Mouse (Mus musculus) megakaryocyte-erythroid progenitor cell, adult 5-6 weeks (primary cell): ENCODE results near the gene Hsdl1. TPM values are rescaled to one million over a fixed set of nuclear protein-coding genes. Genes with fewer than 3 reads are reported as not detected.

Experiments
- ATAC-seq: replicated peaks from 2 replicates; pipeline ENCODE4 v1.8.0; 2016; ENCODE audit warnings: mild to moderate bottlenecking, inconsistent platforms; ENCODE audit not compliant: severe bottlenecking, poor library complexity, low FRiP score, low TSS enrichment
- total RNA-seq, 2 experiments: library from RNA; stranded (forward) in 1 of 2; stranded (reverse) in 1 of 2; fragments of 200-1000, 215-1000 nt in 1 of 2; fragments of >200 nt in 1 of 2; fragmentation: Nextera tagmentation in 1 of 2; gene quantifications; 2 replicates each; pipeline ENCODE4 v1.2.3; 2014 to 2017

Hsdl1 gene
- total RNA-seq (2014; fragmentation: Nextera tagmentation), result 22.6 and 32.0 TPM in 2 replicates
- total RNA-seq (2017), result 36.1 and 52.6 TPM in 2 replicates

- ATAC-seq, result peak; percentile 46
Measured at GRCm38 (mm10) chr8:119574437-119575365, at the start of gene Hsdl1, which contains the start of gene Dnaaf1. Hsdl1 (minus strand) TSS chr8:119575183. Dnaaf1 (plus strand) TSS chr8:119575235.

DNA sequence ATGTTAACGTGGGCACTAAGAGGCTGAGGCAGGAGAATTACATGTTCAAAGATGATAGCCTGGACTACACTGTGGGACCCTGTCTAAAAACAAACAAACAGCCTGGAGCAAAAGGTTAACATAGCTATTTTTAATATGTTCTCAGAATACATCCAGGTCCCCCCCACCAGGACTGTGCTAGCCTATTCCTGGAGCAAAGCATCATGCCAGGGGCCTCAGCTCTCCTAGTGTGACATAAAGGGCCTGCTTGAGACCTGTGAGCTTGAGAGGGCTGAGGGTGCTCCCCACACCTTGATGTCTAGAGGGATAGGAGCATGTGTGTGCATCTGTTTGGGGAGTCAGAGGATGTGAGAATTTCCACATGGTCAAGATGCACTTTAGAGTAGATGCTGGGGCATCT, 48.8 kb upstream of the Hsdl1 start:
- no peak for ATAC-seq

- no peak for ATAC-seq
Measured at GRCm38 (mm10) chr8:119623061-119623460, 48.1 kb upstream of the Hsdl1 start.

DNA sequence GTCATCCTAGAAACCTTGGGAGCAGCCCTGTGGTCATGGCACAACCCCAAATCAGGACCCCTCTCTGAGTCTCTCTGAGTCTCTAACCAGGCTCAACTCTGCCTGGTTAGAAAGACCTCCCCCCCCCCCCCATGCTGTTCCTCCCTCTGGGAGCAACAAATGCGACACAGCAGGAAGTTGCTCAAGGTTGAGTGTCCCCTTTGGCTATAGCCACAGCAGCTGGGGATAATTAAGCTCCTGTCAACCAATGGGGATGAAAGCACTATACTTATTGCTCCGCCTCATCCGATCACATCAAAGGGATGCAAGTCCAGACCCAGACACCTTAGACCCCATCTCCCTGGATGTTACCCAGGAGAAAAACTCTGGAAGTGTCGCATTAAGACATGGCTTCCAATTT, 47.6 kb upstream of the Hsdl1 start:
- no peak for ATAC-seq

GRCm38 (mm10) chr8:119620848-119621465, 46.0 kb upstream of the Hsdl1 start:
- no peak for ATAC-seq

DNA sequence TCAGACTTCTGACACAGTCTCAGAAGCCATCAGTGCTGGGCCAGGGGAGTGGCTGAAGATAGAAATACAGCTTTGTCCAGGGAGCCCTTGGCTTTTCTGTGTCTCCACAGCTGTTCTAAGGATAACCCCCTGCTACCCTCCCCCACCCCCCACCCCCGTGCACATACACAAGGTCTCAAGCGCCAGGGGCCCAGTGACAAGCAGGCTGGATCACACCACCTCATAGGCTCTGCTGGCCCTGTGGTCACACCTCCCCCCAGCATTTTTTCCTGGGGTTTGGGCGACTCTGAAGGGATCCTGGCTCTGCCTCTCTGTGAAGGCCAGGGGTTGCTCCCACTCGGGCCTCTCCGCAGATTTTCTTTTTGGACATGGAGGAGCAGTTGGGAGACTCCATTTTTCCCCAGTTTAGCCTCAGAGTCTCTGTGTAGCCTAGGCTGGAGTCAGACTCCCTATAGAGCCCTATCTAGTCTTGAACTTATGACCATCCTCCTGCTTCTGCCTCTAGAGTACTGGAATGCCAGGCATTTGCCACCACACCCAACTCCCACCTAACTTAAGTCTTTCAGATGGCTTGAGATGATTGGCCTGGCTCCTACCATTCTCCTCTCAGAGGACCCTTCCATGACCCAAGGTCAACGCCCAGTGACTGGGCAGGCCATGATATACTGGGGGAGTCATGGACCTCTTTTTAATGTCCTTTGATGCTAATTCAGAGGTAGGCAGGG, 45.3 kb upstream of the Hsdl1 start:
- ATAC-seq, result no peak

GRCm38 (mm10) chr8:119618887-119619286, 43.9 kb upstream of the Hsdl1 start:
- no peak for ATAC-seq

DNA sequence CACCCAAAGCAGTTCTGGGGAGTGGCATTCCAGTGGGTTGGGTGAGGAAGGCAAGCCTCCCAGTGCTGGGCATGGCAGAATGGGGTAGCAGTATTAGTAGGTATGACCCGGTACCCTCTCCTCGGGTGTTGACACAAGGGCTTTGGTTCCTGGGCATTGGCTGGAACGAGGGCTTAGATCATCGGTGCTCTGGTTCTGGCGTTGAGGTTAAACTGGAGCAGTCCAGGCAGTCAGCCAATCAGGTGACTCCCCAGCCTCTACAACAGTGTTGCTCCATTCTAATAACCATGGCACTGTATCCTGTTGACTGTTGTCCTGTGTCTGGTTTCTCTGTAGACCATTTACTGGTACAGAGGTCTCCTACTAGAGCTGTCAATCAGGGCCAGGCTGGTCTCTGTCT, 42.6 kb upstream of the Hsdl1 start:
- ATAC-seq, result no peak

DNA sequence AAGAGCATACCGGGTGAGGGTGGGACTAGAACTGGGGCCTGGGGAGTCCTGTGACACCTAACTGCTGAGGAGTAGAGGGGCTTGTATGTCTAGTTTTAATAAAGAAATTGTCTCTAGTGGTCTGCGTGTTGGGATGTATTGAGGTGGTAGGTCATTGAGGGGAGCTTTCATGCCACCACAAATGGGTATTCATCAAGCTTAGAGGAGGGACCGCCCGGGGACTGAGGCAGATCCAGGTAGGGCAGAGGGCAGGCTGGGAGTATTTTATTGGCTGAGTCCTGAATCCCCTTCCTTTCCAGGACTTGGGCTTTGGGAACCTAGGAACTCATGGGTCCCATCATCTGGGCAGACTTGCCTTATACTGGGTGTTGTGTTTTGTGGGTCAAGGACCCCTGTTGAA, 41.8 kb upstream of the Hsdl1 start:
- ATAC-seq, result no peak

- ATAC-seq, result no peak
Measured at GRCm38 (mm10) chr8:119616358-119616757, 41.4 kb upstream of the Hsdl1 start.

- ATAC-seq, result no peak
Measured at GRCm38 (mm10) chr8:119615096-119615495, 40.1 kb upstream of the Hsdl1 start.

GRCm38 (mm10) chr8:119612471-119612870, 37.5 kb upstream of the Hsdl1 start, which contains the start of gene Adad2:
Adad2 (plus strand) TSS chr8:119612747.
- ATAC-seq, result no peak

GRCm38 (mm10) chr8:119606224-119606623, 31.2 kb upstream of the Hsdl1 start:
- no peak for ATAC-seq

GRCm38 (mm10) chr8:119604996-119605395, 30.0 kb upstream of the Hsdl1 start, which contains the start of gene Taf1c:
Taf1c (minus strand) TSS chr8:119605222.
- peak; percentile 88 for ATAC-seq

DNA sequence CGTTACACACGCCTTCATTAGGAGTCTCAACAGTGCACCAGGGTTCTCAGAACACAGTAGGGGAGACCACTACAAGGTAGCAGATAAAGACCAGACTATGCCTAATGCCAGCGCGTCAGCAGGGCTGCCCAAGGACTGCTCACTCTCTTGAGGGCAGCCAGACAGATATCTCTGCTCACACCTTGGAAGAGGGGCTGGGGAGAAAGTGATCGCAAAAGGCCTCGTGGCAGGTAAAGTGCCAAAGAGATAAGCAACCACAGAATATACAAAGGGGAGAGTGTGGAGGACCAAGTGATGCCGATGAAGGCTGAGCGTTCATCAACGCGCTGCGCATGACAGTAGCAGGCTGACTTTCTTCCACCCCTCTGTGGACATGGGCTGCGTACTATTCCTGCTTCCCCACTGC, 29.4 kb upstream of the Hsdl1 start:
- ATAC-seq, result peak; percentile 81

- ATAC-seq, result no peak
Measured at GRCm38 (mm10) chr8:119603771-119604170, 28.8 kb upstream of the Hsdl1 start.

- ATAC-seq, result no peak
Measured at GRCm38 (mm10) chr8:119591456-119591855, 16.5 kb upstream of the Hsdl1 start.

DNA sequence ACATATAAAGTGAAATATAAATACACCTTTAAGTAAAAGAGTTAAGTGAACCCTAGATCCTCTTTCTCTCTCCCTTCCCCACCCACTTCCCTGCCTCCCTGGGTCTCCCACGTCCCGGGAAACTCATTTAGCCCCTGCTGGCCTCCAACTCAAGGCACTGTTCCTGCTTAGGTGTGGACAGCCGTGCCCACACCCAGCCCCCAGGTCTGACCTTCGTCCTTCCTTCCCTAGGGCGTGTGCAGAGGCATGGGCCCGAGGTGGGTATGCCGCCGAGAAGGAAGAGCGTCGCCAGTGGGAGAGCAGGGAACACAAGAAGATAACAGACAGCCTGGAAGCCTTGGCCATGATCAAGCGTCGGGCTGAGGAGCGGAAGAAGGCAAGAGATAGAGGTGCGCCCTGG, 15.4 kb upstream of the Hsdl1 start:
- no peak for ATAC-seq

DNA sequence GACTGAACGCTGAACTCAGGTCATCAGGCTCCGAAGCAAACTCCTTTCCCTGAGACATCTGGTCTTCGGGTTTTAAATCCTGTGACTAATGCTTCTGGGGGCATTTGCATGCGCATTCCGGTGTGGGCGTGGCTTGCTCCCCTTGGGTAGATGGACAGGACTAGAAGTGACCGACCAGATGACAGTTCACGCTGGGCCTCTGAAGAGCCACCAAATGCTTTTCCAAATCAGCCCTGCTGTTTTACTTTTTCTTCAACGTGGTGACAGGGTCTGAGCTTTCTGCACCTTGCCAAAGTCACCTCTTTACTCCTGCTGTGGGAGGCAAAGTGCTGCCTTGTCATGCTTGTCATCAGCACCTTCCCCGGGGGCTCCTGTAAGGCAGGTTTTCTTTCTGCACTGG, 13.9 kb upstream of the Hsdl1 start:
- no peak for ATAC-seq

- ATAC-seq, result no peak
Measured at GRCm38 (mm10) chr8:119588321-119588720, 13.3 kb upstream of the Hsdl1 start.
